Mouse (Mus musculus) liver, postnatal 0 days (tissue): ENCODE results near the gene Ccdc155.

Experiments
- CTCF ChIP-seq: sonication (generic); IDR thresholded peaks from 2 replicates; pipeline ENCODE4 v1.5.1; 2016; ENCODE audit warnings: antibody characterized with exemption, low read depth
- EP300 ChIP-seq: IDR thresholded peaks from 2 replicates; pipeline ENCODE4 v1.6.1; 2016; ENCODE audit warnings: antibody characterized with exemption, low read depth, mild to moderate bottlenecking

DNA sequence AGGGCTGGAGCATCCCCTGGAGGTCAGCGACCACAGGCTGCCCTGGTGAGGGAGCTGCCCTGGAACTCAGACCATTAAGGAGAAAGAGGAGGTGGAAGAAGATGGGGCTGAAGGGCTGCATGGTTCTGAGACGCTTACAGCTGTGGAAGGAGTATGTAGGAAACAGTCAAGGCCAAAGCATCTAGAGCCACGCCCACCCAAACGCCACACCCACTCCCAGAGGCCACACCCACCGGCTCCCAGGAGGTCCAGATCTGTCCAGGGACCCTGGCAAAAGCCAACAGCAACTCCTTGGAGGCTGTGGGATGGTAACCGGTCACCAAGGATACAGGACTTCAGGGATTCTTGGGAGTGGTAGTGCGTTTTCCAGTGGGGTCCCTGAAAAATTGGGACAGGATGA is 26.1 kb downstream of the Ccdc155 start:
- TF ChIP-seq CTCF (no peak), EP300 (no peak)
